Mouse (Mus musculus): ENCODE results near the gene Kat8.

DNA sequence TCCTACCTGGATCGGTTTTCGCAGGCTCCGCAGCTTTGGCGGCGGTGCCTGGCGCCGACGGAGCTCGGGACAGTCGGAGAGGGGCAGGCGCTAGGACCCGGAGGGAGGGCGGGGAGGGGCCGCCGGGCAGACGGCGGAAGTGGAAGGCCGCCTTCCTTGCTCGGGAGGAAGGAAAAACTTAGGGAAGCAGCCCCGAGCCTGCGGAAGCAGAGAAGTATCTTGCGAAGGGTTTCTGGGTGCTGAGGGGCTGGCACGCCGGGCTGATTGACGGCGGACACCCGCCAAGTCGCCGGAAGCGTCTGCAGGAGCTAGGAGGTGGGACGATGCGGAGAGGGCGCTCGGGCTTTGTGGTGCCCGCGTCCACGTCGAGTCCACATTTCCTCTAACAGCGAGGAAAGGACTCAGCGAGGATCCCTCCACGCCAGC, 36.3 kb upstream of the Kat8 start, which contains the start of gene Zfp646:
- TF ChIP-seq CTCF (IDR thresholded peaks at IDR 0.05; ENCODE audit: low read depth, low read length): no peak
- TF ChIP-seq POLR2A (IDR thresholded peaks at IDR 0.05; ENCODE audit: insufficient read depth, low read length): no peak
- no peak for TF ChIP-seq EP300 (IDR thresholded peaks at IDR 0.05; ENCODE audit: insufficient read depth, low read depth, low read length)
